Mouse (Mus musculus): Measurements from ENCODE around the gene Slc9a9.

The Slc9a9 gene

DNA sequence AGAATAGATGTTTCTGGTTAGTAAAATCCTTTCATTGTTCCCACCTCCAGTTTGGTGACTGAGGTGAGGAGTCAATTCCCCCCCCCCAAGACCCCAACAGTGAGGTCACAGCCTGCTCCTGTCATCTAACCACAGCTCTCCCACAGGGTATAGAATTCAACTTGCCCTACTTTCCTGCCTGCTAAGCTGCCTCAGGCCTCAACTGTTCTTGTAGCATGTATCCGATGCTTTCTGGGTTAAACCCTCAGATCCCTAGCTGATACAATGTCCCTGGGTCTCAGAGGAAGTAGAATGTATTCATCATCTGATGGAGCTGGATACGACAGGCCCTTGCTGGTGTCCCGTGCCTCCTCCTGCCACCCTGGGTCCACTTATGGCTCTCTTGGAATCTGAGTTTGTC, 408.9 kb downstream of the Slc9a9 start:
- DNase-seq (ENCODE audit: low read depth) = no peak

DNA sequence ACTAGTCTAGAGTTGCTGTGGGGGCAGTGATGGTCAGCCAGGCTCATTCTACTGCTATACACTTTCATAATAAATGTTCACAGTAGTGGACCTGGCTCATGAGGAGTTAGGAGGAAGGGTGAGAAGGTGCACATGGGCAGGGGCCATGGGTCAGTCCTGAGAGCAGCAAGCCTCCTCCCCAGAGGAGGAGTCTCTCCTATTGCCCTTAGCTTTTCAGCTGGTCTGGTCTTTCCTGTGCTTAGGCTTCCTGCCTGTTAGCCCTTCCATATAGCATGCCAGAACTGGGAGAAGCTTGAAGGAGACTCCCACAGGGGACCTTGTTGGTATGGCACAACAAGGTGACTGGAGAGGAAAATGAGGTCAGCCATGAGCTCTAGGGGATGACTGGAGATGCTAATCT, 410.2 kb downstream of the Slc9a9 start:
- DNase-seq (ENCODE audit: low read depth) = no peak

DNA sequence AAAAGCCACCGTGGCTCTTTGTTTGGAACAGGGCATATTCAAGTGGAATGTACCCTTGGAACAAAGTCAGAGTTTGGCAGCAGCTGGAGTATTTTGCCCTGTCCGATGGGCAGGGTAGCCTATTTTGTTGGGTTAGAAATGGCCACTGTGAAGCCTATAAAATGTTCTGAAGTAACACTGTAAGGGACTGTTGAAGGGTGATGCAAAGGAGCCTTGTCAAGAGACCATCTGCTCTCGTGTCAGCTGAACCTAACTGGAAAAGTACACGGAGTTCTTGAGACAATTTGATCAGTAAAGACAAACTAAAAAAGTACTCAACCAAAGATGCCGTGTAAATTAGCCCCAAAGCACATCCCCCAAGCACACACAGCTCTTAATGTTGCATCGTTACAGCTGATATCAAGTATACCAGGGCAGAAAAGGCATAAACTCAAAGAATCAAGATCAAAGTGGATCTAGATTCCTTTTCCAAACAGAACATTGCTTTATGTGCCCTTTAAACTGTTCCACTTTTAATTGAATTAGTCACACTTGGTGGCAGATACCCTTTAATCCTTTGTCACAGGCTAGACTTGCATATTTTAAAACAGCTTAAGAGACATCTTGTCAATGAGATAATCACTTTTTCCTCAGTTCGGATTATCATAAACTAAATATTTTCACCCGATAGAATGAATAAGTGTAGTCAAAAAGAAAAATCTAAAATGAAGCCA, 416.6 kb downstream of the Slc9a9 start:
- DNase-seq (ENCODE audit: low read depth) = no peak

DNA sequence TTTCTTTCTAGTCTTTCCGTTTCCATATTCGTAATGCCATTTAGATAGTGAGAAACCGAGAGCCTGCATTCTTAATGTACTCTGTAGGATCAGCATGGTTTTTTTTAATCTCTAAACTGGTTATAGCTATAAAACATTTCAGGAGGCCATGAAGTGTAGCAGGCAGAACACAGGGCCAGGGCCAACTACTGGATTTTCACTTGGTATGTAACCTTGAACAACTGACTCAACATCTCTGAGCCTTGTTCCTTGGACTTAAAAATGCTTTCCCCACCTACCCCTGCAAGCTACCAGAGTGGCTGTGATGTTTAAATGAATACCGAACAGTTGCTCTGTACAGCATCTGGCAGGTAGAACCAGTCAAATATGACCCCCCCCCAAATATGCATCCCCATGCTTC, 418.5 kb downstream of the Slc9a9 start:
- no peak for DNase-seq (ENCODE audit: low read depth)

DNA sequence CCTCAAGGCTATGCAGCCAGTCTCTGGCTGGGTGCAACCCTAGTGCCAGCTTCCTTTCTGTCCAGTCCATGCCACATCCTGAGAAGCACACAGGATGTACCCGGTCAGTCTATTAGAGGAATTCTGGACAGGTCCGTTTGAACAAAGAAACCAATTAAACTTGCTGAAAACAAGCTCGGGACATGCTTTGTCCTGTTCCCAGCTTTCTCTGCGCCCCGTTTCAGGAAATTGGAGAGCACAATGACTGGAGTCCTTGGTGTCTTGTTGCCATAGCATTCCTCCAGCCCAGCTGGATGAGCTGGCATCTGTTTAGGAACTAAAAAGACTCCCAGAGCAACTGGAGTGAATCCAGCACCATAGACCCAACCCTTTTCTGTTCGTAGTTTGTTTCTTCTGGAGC, 419.3 kb downstream of the Slc9a9 start:
- no peak for DNase-seq (ENCODE audit: low read depth)

DNA sequence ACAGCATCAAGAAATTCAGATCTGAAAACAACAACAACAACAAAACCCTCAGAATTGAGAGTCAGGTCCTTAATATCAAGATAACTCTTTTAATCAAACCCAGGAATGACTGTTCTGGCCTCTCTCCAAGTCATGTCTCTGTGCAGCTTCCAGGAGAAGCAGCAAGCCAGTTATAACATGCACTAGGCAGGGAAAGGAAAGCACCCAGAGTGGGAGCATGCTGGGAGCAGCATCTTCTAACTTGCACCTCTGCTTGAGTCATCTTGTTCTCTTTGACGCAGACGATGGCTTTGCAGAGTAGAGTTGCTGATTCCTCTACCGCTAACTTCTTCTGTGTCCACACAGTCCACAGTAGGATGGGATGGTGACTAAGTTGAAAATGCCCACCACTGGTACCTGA, 426.8 kb downstream of the Slc9a9 start:
- no peak for DNase-seq (ENCODE audit: low read depth)

DNA sequence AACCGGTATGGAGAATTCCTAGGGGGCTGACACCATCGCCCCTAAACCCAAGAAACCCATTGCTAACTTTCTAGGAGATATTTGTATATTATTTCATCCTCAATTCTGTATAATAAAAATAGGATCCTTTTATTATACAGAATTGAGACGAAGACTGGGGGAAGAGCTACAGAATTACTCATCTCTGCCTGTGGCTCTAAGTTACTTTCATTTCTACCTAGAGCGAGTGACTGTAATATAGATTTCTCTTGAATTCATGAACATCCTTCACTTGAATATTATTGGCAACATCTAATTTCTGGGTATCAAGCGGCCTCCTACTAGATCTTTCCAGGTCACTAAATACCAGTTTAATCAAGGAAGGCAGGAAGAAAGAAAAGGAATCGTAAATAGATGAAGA, 436.1 kb downstream of the Slc9a9 start:
- DNase-seq (ENCODE audit: low read depth) = no peak

DNA sequence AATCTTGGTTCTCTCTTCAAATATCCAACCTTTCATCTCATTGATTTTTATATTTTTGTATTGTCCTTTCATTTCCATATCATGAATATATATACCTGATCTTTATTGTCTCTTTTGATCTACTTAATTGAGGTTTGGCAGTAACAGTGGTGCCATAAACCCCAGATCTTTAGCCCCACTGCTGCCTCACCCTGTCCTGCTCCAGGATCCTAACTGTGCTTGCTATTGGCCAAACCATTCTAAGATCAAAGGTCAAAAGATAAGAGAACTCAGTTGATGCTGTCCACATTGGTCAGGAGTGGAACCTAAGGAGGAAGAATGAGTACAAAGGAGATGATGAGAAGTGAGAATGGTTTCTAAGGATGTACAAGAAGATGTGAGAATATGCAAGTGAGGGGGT, 440.1 kb downstream of the Slc9a9 start:
- no peak for DNase-seq (ENCODE audit: low read depth)

DNA sequence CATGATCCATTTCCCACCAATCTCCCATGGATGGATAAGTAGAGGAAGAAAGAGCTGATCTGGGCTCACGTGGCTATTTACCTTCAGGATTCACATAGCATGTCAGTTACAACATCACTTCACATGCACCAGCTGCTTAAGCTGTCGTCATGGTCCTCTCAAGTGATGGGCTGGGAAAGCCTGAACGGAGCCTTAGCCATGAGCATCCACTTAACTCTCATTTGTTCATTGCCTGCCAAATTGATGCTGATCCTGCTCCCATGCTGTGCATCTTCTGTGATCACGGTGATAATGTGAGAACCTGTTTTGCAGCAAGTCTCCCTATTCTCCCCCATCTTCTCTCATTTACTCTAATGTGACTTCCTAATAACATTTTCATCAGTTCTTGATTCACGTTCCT, 441.1 kb downstream of the Slc9a9 start:
- DNase-seq (ENCODE audit: low read depth) = no peak

DNA sequence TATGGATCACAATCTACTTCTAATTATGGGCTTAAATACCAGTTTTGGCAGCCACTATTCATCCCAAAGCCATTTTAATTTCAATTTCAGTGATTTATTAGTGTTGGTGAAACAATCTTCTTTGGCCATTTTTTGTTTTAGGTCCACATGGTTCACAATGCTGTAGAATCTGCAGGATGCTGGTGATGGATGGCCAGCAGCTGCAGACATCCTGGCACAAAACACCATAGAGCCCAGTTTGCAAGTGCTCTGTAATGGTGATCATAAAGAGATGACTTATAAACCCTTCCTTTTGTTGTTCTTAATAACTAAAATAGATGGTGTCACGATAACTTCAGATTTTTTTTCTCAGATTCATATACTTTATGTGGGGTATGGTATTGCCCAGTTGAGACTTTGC, 442.0 kb downstream of the Slc9a9 start:
- DNase-seq (ENCODE audit: low read depth) = no peak

DNA sequence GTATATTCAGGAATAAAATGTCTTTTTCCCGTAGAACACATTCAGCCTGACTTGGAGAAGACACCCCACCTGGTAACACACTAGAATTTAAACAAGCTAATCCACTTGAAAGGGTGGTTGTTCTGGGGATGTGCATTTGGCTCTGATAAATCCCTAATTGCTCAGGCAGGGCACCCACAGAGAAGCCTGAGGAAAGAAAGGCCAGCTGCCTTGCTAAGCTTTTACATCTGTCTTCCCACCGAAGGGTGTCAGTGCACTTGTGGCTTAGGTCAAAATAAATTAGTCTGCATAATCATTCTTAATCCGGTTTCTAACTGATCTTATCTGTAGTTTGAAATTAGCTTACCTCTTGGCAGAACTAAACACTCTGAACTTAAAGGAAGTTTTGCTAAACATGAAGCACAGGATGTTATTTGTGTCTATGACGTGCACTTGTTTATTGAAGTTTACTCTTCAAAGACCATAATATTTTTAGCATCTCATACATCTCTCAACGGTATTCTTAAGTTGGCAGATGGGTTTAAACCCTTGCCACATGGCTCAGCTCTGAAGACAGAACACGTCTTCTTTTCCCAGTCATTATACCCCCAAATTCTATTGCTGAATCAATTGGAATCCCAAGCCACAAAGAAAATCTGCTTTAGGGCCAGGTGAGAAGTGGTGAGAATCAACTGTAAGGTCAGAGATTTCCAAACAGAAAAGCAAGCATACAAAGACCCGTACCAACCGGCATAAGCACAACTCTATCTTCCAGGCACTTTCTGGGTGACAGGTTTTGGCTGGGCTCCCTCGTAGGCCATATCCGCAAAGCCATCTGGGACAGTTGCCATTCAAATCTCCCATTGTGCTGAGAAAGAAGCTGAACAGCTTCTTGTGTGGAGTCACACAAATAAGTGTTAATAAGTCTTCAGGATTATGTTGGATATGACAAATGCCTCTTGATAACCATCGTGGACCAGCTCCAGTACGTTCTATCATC, 443.7 kb downstream of the Slc9a9 start:
- no peak for DNase-seq (ENCODE audit: low read depth)

DNA sequence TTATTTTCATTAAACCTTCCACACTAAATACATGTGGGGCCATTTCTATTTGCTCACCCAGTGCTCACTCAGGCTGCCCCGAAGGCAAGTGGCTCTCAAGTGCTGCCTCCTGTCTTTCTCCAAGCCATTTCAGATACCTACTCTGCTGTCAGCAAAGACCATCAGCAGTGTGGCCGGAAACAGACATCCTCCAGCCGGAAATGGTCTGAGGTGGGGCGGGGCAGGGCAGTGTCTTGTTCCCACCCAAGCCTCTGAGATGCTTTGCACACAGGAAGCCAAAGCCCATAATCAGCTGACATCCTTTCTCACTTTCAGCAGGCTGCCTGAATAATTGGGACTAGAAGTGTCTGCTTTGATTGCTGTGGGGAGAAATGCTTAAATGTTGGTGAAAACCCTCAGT, 450.4 kb downstream of the Slc9a9 start:
- no peak for DNase-seq (ENCODE audit: low read depth)

DNA sequence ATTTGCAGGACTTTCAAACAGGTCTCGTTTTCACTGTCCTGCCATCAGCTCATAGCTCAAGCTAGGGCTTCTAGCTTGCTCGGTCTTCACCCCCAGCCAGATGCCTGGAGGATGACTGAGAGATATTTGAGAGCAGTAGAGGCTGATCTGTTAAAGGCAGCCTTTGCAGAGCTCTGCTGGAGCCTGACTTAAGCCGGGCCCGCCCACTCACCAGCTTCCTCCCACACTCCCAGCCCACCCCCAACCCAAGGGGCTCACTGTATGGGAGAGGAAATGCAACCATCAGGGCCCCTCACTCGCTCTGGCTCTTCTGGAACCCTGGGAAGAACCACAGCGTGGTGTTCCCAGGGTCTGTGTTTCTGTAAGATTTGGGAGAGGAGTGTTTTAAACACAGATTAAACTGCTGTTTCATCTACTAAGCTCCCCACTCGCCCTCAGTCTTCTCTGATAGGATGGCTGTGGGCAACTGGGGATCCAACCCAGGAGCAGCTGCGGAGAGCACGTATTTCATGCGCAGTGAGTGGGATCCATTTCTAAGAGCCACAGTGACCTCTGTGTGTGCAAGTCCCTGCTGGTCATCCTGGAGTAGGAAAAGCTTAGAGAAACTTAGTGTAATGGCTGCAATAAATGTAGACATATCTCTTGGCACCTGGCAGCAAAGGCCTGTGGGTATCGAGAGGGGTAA, 451.6 kb downstream of the Slc9a9 start:
- DNase-seq (ENCODE audit: low read depth) = no peak

DNA sequence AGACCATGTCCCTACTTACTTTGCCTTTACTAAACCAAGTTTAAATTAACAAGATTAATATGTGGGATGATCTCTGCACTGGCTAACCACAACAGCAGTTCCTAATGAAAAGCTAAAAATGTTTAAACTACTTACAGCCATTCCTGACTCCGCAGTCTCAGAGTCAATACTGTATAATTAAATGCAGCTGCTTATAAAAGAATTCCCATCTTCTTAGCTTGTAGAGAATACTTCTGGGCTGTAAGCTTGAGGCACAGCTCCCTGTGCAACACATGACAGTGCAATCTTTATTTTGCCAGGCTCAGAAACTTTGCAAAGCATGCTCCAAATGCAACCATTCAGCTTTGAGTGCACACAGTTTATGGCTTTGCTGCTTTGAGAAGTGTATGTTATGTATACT, 456.0 kb downstream of the Slc9a9 start:
- DNase-seq (ENCODE audit: low read depth) = no peak

DNA sequence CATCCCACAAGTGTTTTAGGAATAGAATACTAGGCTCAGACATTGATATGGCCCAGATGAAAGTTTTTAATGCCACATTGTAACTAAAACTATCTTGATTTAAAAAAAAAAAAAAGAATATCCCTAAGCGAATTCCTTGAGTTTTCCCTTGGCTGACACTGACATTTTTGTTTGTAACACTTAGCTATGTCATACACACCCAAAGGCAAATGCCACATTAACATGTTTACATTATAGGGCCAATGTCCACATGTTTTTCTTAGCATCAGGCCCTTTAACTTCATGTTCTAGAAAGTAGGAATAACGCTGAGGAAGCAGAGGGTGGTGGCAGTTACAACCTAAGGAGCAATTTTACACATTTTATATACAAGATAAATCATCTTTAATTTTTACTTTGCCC, 458.1 kb downstream of the Slc9a9 start:
- DNase-seq (ENCODE audit: low read depth) = no peak

DNA sequence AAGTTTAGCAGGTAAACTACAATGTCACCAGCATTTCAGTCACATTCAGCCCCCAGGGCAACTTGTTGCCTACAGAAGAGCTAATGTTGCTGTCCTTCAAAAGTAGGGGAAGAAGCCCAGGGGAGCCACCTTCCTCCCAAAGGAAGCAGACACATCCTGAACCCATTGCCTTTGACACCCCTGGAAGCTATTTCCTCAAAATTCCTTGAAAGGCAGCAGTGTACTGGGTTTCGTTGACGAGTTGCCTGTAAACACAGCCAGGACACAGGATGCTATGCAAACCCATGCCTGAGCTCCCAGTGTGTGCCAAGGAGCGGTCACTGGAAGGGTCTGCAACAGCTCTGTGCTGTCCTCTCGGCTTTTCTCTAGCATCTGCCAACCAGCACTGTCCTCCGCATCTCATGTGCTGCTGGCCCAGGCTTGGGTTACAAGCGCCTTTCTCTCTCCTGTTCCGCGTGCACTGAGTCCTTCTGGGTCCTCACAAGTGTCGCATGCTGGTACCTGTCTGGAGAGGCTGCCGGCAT, 479.6 kb downstream of the Slc9a9 start:
- DNase-seq (ENCODE audit: low read depth) = no peak

DNA sequence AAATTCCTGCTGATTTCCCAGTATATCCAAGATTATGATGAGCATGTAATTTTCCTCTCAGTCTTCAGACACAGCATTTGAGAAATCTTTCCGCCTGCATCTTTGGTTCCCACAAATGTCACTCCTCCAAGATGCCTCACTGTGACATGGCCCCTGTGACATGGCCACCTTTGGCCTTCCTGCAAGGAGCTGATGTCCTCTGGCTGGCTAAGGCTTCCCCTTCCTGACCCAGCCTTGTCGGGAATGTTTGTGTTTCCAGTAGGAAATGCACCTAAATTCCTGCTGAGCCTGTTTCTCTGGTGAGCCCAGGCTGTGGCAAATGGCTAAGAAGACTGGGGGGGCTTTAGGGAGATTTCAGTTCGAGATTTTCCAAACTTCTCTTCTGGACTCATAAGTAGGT, 480.4 kb downstream of the Slc9a9 start:
- DNase-seq (ENCODE audit: low read depth) = no peak

DNA sequence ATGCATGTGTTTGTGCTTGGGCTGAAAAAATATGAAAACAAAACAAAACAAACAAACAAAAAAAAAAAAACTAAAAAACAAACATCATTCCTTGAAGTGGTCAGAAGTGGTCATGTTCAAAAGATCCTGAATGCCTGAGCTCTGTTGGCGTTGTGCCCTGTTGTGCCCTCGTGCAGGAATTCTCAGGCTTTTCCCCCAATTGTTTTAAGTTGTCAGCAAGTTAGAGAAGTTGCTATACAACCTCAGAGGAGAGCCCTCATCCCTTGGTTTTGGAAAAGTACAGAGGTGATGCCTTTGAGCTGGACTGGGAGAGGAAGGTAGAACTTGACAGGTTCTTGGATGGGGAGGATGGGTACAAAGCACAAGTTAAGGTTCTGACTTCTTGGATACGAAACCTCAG, 480.9 kb downstream of the Slc9a9 start:
- DNase-seq (ENCODE audit: low read depth) = no peak

DNA sequence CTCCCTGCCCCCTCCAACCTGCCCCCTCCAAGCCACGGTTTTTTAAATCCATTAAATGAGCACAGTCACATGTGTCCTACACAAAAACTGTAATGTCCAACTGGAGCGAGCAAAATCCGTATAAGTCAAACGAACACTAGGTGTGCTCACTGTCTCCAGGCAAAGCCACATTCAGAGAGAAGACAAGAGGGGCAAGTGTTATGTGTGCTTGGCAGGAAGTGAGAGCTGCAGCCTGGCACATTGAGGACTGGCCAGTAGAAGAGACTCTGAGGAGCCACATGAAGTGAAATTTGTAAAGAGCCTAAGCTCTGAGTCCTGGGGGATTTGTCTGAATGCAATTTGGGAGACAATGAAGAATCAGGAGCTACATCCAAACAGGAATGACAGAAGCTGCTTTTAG, 481.3 kb downstream of the Slc9a9 start:
- DNase-seq (ENCODE audit: low read depth) = no peak

DNA sequence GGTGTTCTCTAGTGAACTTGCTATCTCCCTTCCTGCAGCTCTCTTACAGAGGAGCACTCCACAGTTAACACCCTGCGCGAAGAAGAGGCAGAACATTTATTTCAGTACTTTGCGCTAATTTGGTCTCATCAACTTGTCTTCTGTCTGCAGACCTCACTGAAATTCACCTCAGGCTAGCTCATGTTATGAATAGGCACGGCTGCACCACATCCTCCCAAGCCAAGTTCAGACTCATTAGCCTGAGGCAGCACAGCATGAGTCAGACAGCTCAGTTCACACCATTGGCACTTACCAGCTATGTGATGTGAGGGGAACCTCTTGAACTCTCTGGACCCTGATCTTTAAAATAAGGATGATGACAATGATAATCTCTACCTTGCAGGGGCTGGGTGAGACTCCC, 482.0 kb downstream of the Slc9a9 start:
- peak; percentile 1 for DNase-seq (ENCODE audit: low read depth)

DNA sequence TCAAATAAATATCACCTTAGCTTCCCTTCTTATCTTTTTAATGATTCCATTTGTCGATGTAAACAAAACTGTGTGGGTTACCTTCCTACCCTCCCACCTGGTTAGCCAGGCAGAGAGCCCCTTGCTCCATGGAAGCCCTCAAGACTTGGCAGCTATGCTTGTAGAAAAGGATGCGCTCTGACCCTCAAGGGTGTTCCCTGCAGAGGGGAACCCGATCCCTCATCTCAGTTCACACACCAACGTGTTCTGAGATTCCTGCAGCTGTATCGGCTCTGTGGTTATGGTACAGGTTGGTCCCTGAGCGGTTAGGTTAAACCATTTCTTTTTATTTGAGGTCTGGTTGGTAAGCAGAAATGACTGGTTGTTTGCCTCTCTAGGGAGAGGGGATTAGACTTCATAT, 484.3 kb downstream of the Slc9a9 start:
- no peak for DNase-seq (ENCODE audit: low read depth)

DNA sequence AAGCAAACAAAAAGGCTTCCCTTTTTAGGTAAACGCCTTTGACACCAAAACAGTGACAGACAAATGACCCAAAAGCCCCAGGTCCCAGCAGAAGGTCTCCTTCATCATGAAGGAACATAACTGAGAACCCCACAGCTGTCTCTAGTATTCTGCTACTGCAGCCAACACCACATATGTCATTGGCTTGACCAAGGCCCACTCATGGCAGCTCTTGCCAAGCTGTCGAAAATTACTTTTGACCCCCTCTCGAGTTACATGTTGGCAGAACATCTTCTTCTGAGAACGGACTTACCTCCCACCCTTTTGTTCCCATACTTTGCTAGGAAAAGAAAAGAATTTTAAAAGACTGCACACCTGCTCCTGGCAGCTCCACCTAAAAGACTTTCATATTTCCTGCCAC, 488.2 kb downstream of the Slc9a9 start:
- DNase-seq (ENCODE audit: low read depth) = no peak

DNA sequence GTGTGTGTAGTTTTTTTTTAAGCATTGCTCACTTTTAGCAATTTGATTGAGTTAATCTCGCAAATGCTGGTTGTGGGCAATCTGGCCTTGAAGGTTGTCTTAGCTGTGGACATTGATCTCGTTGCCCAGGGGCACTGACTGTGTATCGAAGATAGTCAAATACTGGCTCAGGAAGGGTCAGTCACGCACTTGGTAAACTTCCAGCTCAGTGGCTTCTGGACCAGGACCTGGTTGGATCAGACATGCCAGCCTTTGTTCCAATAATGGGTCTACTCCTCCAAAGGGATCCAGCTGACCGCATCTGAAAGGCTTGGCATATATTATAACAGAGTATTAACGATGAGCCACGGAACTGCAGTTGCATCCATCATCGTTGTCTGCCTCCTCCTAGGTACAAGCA, 489.2 kb downstream of the Slc9a9 start:
- no peak for DNase-seq (ENCODE audit: low read depth)

Data from NIH3T3 (cell line).